Mouse (Mus musculus): ENCODE measurements around the gene Pabpc4. TPM values are rescaled to one million over a fixed set of nuclear protein-coding genes. Genes with fewer than 3 reads are reported as not detected.
A peak's percentile ranks its signal among the peaks of the same experiment; 100 is the strongest.

Pabpc4 gene
- total and polyA plus RNA-seq, 2 experiments from 2014 or later: 23.5 to 85.4 TPM

DNA sequence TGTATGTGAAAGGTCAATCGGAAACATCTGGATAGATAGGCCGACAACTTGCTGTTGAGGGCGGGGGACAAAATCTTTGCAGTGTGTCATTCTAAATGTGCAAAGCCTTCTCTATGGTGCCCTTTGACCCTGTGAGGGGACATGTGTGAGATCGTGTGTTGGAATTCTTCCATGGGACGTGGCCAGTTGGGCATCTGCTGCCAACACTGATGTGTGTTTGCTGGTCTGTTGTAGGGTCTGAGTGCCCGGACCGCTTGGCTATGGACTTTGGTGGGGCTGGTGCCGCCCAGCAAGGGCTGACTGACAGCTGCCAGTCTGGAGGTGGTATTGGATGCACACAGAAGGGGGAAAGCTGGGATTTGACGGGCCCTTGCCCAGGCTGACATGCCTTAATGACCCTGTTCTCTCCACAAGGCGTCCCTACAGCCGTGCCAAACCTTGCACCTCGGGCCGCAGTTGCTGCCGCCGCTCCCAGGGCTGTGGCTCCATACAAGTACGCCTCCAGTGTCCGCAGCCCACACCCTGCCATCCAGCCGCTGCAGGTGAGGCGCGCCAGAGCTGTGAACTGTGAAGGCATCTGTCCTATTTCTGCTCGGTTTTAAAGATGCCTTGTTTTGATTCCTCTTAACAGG, 33.5 kb downstream of the Pabpc4 start:
- 91% methylated on average over 21 of the region's 21 CpGs for WGBS
- DNase-seq (ENCODE audit: low spot score): no peak
- no peaks in the 10 kb centered on the region for H3K4me1 ChIP-seq (ENCODE audit: insufficient read depth, low read length)
- peaks cover 66% of the 10 kb centered on the region for H3K36me3 ChIP-seq (ENCODE audit: insufficient read depth, low read length)
- H3K9ac ChIP-seq (replicated peaks; ENCODE audit: low read length, poor library complexity, severe bottlenecking): no peak overlapping the region
- TF ChIP-seq CTCF (IDR thresholded peaks at IDR 0.05): no peak
- H3K9me3 ChIP-seq (ENCODE audit: low read length): no peaks in the 10 kb centered on the region
- no peak overlapping the region for H3K4me2 ChIP-seq (ENCODE audit: low read depth, low read length, poor library complexity, severe bottlenecking)
- no peak for ATAC-seq (ENCODE audit: low FRiP score)
- no peaks in the 10 kb centered on the region for H3K27me3 ChIP-seq (ENCODE audit: insufficient read depth, low read length)
- H3K4me3 ChIP-seq (ENCODE audit: low read depth, low read length): no peak overlapping the region
- H3K27ac ChIP-seq (ENCODE audit: low read depth, low read length): no peak overlapping the region

DNA sequence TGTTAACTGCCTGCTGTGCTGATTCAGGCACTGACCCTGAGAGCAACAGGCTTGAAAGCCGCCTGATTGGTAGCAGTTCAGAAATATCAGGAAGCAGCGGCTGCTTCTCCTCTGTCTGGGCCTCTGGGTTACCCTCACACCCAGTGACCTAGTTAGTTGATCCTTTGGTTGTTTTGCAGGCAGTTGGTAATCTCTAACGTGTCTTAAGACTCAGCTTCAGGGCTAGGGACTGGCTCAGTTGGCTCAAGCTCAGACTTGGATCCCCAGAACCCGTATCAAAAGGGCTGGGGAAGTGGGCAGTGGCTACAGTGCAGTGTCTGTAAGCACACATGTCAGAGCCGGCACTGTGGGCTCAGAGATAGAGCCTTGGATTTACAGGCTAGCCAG, 34.0 kb downstream of the Pabpc4 start:
- 85% methylated on average over 5 of the region's 5 CpGs for WGBS
- TF ChIP-seq CTCF (IDR thresholded peaks at IDR 0.05): no peak

DNA sequence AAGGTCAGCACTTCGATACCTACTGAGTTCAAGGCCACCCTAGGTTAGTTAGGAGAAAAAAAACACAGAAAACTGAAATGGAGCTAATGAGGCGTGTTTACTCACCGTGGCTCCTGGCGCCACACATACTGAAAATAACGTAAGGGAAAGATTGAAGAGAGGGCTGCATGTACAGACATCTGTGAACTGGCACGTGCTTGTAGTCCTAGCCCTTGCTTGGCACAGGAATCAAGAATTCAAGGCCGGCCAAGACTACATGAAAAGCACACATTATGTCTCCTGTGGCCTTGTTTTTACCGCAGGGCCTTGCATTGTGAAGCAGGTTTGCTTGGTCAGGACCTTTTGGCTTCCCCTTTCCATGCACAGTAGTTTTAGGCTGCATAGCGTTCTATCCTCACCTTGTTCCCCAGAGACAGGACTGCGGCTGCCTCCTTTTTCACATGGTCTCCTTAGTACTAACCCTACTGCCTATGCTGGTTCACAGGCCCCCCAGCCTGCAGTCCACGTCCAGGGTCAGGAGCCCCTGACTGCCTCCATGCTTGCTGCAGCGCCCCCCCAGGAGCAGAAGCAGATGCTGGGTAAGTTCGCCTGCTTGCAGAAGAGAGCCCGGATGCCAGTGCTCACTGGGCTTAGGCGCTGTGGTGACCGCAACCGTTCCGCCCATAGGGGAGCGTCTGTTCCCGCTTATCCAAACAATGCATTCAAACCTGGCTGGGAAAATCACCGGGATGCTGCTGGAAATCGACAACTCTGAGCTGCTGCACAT, 35.2 kb downstream of the Pabpc4 start:
- H3K36me3 ChIP-seq (ENCODE audit: insufficient read depth, low read length): peaks cover 63% of the 10 kb centered on the region
- no peak for ATAC-seq (ENCODE audit: low FRiP score)

More for the DNA sequence above, 34.0 kb downstream of the Pabpc4 start:
- H3K36me3 ChIP-seq (ENCODE audit: insufficient read depth, low read length): peaks cover 64% of the 10 kb centered on the region
- H3K9ac ChIP-seq (replicated peaks; ENCODE audit: low read length, poor library complexity, severe bottlenecking): no peak overlapping the region
- ATAC-seq (ENCODE audit: low FRiP score) (no peak), DNase-seq (ENCODE audit: low spot score) (no peak)
- no peaks in the 10 kb centered on the region for H3K4me1 ChIP-seq (ENCODE audit: insufficient read depth, low read length)
- no peak overlapping the region for H3K4me3 ChIP-seq (ENCODE audit: low read depth, low read length)
- H3K4me2 ChIP-seq (ENCODE audit: low read depth, low read length, poor library complexity, severe bottlenecking): no peak overlapping the region
- no peak overlapping the region for H3K27ac ChIP-seq (ENCODE audit: low read depth, low read length)
- no peaks in the 10 kb centered on the region for H3K9me3 ChIP-seq (ENCODE audit: low read length)
- H3K27me3 ChIP-seq (ENCODE audit: insufficient read depth, low read length): no peaks in the 10 kb centered on the region

DNA sequence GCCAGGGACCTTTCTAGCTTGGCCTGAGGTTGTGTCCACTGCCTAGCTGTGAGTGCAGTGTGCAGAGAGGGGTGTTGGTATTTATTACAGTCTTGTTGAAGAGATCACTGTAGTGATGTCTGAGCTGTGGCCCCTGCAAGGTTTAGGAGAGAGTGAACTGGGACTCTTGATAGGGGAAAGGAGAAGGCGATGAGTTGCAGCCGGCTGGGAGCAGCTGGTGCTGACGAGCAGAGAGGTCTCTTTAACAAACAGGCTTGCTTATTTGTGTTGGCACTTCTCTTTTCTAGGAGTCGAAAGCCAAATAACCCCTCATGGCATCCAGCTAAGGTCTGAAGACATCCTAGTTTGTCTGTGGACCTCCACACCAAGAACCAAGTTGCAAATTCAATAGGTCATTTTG, 36.1 kb downstream of the Pabpc4 start:
- H3K9ac ChIP-seq (replicated peaks; ENCODE audit: low read length, poor library complexity, severe bottlenecking): no peak overlapping the region
- WGBS: 82% methylated on average over 4 of the region's 4 CpGs
- ATAC-seq (ENCODE audit: low FRiP score): no peak
- no peak overlapping the region for H3K4me3 ChIP-seq (ENCODE audit: low read depth, low read length)
- no peak overlapping the region for H3K27ac ChIP-seq (ENCODE audit: low read depth, low read length)
- peaks cover 65% of the 10 kb centered on the region for H3K36me3 ChIP-seq (ENCODE audit: insufficient read depth, low read length)
- no peak for DNase-seq (ENCODE audit: low spot score)
- H3K27me3 ChIP-seq (ENCODE audit: insufficient read depth, low read length): no peaks in the 10 kb centered on the region
- H3K4me2 ChIP-seq (ENCODE audit: low read depth, low read length, poor library complexity, severe bottlenecking): no peak overlapping the region
- TF ChIP-seq CTCF (IDR thresholded peaks at IDR 0.05): no peak
- no peaks in the 10 kb centered on the region for H3K9me3 ChIP-seq (ENCODE audit: low read length)
- H3K4me1 ChIP-seq (ENCODE audit: insufficient read depth, low read length): no peaks in the 10 kb centered on the region

More for the DNA sequence above, 35.2 kb downstream of the Pabpc4 start:
- Histone ChIP-seq H3K27me3 (ENCODE audit: insufficient read depth, low read length) (no peaks in the 10 kb centered on the region), H3K4me1 (ENCODE audit: insufficient read depth, low read length) (no peaks in the 10 kb centered on the region), H3K27ac (ENCODE audit: low read depth, low read length) (no peak overlapping the region), H3K9ac (replicated peaks; ENCODE audit: low read length, poor library complexity, severe bottlenecking) (no peak overlapping the region), H3K4me2 (ENCODE audit: low read depth, low read length, poor library complexity, severe bottlenecking) (no peak overlapping the region), H3K9me3 (ENCODE audit: low read length) (no peaks in the 10 kb centered on the region), H3K4me3 (ENCODE audit: low read depth, low read length) (no peak overlapping the region)
- TF ChIP-seq CTCF (IDR thresholded peaks at IDR 0.05): no peak
- no peak for DNase-seq (ENCODE audit: low spot score)
- 89% methylated on average over 22 of the region's 22 CpGs for WGBS

DNA sequence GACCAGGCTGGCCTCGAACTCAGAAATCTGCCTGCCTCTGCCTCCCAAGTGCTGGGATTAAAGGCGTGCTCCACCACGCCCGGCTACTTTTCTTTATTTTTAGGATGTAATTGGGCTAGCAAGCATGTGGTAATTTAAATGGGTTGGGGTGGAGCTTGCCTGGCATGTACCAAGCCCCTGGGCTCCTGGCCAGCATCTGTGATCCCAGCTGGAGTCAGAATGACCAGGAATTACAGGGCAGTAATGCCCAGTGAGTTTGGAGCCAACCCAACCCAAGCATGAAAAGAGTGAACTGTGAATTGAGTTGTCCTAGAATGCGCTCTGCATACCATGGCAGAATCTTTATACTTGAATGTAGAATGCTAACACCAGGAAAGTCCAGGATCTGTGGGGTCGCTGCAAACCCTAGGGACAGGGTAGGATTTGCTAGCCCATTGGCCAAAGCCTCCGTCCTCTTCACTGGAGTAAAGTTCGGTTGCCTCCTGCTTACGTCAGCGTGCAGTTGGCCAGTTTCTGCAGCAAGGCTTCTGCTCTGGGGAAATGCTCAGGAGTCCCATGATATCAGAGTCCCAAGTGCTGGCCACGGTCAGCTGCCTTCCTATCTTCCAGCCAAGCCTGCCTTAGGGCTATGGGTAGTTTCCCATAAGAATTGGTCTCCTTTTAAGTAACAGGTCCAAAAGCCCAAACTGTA, 37.0 kb downstream of the Pabpc4 start:
- TF ChIP-seq CTCF (IDR thresholded peaks at IDR 0.05): no peak
- Histone ChIP-seq H3K4me3 (ENCODE audit: low read depth, low read length) (no peak overlapping the region), H3K4me2 (ENCODE audit: low read depth, low read length, poor library complexity, severe bottlenecking) (no peak overlapping the region), H3K27ac (ENCODE audit: low read depth, low read length) (no peak overlapping the region), H3K9ac (replicated peaks; ENCODE audit: low read length, poor library complexity, severe bottlenecking) (no peak overlapping the region), H3K36me3 (ENCODE audit: insufficient read depth, low read length) (peaks cover 60% of the 10 kb centered on the region), H3K27me3 (ENCODE audit: insufficient read depth, low read length) (no peaks in the 10 kb centered on the region), H3K4me1 (ENCODE audit: insufficient read depth, low read length) (no peaks in the 10 kb centered on the region), H3K9me3 (ENCODE audit: low read length) (no peaks in the 10 kb centered on the region)
- 94% methylated on average over 11 of the region's 11 CpGs for WGBS
- DNase-seq (ENCODE audit: low spot score) (peak; percentile 35), ATAC-seq (ENCODE audit: low FRiP score) (no peak)

DNA sequence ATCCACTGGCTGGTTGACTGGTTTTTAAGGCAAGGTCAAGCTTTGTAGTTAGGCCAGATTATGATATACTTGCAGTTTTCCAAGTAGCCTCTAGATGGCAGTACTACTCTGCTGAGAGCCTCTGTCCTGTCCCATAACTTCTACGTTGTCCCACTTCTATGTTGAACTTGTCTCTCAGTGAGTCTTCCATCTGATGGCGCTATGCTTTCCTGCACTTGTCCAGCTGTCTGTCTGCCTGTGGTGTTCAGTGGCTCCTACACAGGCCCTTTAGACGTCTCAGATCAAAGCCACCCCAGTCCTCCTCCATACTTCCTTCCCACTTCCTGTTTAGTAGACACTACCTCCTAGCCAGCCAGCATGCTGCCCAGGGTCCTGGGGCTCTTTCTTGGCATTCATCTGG, 43.6 kb downstream of the Pabpc4 start:
- peak; percentile 80 for TF ChIP-seq CTCF (IDR thresholded peaks at IDR 0.05)
- WGBS: 43% methylated on average over 3 of the region's 3 CpGs
- Histone ChIP-seq H3K27ac (ENCODE audit: low read depth, low read length) (no peak overlapping the region), H3K36me3 (ENCODE audit: insufficient read depth, low read length) (peaks cover 18% of the 10 kb centered on the region), H3K9me3 (ENCODE audit: low read length) (no peaks in the 10 kb centered on the region), H3K4me2 (ENCODE audit: low read depth, low read length, poor library complexity, severe bottlenecking) (no peak overlapping the region), H3K4me1 (ENCODE audit: insufficient read depth, low read length) (no peaks in the 10 kb centered on the region), H3K9ac (replicated peaks; ENCODE audit: low read length, poor library complexity, severe bottlenecking) (no peak overlapping the region), H3K27me3 (ENCODE audit: insufficient read depth, low read length) (no peaks in the 10 kb centered on the region), H3K4me3 (ENCODE audit: low read depth, low read length) (no peak overlapping the region)
- peak; percentile 68 for DNase-seq (ENCODE audit: low spot score)
- ATAC-seq (ENCODE audit: low FRiP score): peak; percentile 24; the same call in 1 of the 2 replicates

All from midbrain, postnatal 0 days (tissue).